Comparison of ENCODE assay signal across 8 mouse cellular contexts in genomic region chr7:100582235-100582634, GRCm38 (mm10). TPM values are rescaled to one million over a fixed set of nuclear protein-coding genes. Genes with fewer than 3 reads are reported as not detected.
DNase-seq lines count a peak whose midpoint lies in the region; ATAC-seq and TF ChIP-seq lines count a peak whose summit lies in the region.

No protein-coding gene starts in this region.

- no peak overlapping the region for H3K27ac ChIP-seq in liver, adult 2 months (replicated peaks; ENCODE audit: insufficient read depth, low read depth, low read length)
- no peak overlapping the region for H3K27ac ChIP-seq in embryonic fibroblast, embryonic 13.5 days (ENCODE audit: insufficient read depth, low read length)
- H3K27ac ChIP-seq in limb, embryonic 11.5 days (replicated peaks; ENCODE audit: low read depth, low read length) = no peak overlapping the region
- peak overlapping the region; percentile 96 for H3K27ac ChIP-seq in neural tube, embryonic 15.5 days (replicated peaks)

- peaks cover 1% of the 10 kb centered on the region; the same call in 1 of the 2 replicates for H3K4me1 ChIP-seq in liver, adult 2 months (ENCODE audit: control insufficient read depth, insufficient read depth, low read length)
- no peaks in the 10 kb centered on the region for H3K4me1 ChIP-seq in embryonic fibroblast, embryonic 13.5 days (ENCODE audit: control insufficient read depth, insufficient read depth, low read length)
- 0 out of 2 replicates have a peak, but pooled peaks cover 2% of the 10 kb centered on the region for H3K4me1 ChIP-seq in limb, embryonic 11.5 days (ENCODE audit: control insufficient read depth, insufficient read depth, low read length)
- H3K4me1 ChIP-seq in neural tube, embryonic 15.5 days = peaks cover 17% of the 10 kb centered on the region

- 39% methylated on average over 7 of the region's 7 CpGs for WGBS in liver, adult 2 months
- WGBS in limb, embryonic 11.5 days = 39% methylated on average over 7 of the region's 7 CpGs
- 38% methylated on average over 7 of the region's 7 CpGs for WGBS in neural tube, embryonic 15.5 days

- H3K79me2 ChIP-seq in liver, adult 2 months (ENCODE audit: control insufficient read depth, insufficient read depth, low read length) = no peaks in the 10 kb centered on the region; the same call in 1 of the 2 replicates

- DNase-seq in liver, adult 2 months (ENCODE audit: extremely low read depth, low read depth, low spot score) = no peak
- no peak for DNase-seq in liver
- DNase-seq in limb, embryonic 11.5 days (ENCODE audit: low spot score) = no peak
- DNase-seq in thymus, postnatal 10 days (ENCODE audit: low spot score in 2 of 2) = no peak
- no peak for DNase-seq in ovary, postnatal 36 days (ENCODE audit: low spot score)
- DNase-seq in thymus, adult 18-20 months = no peak

- TF ChIP-seq POLR2A in liver, adult 2 months (IDR thresholded peaks at IDR 0.05; ENCODE audit: extremely low read depth, insufficient read depth, low read length) = no peak
- TF ChIP-seq POLR2A in embryonic fibroblast, embryonic 13.5 days (IDR thresholded peaks at IDR 0.05; ENCODE audit: low read depth, low read length) = no peak

- peak overlapping the region; percentile 60; the same call in 1 of the 2 replicates for H3K4me3 ChIP-seq in liver, adult 2 months (ENCODE audit: insufficient read depth, low read depth, low read length)
- H3K4me3 ChIP-seq in embryonic fibroblast, embryonic 13.5 days (ENCODE audit: insufficient read depth, low read length) = peak overlapping the region; percentile 66
- peak overlapping the region; percentile 48 for H3K4me3 ChIP-seq in limb, embryonic 11.5 days (ENCODE audit: low read depth, low read length)
- H3K4me3 ChIP-seq in neural tube, embryonic 15.5 days (replicated peaks) = peak overlapping the region; percentile 54

- H3K4me2 ChIP-seq in limb, embryonic 11.5 days (ENCODE audit: low read depth, severe bottlenecking) = peak overlapping the region; percentile 58
- peak overlapping the region; percentile 66 for H3K4me2 ChIP-seq in neural tube, embryonic 15.5 days

- H3K9me3 ChIP-seq in limb, embryonic 11.5 days (ENCODE audit: control insufficient read depth, low read length) = no peaks in the 10 kb centered on the region
- H3K9me3 ChIP-seq in neural tube, embryonic 15.5 days (replicated peaks) = no peaks in the 10 kb centered on the region

- H3K36me3 ChIP-seq in liver, adult 2 months (ENCODE audit: control insufficient read depth, insufficient read depth, low read length) = no peaks in the 10 kb centered on the region
- H3K36me3 ChIP-seq in limb, embryonic 11.5 days (ENCODE audit: control insufficient read depth, insufficient read depth, low read length) = no peaks in the 10 kb centered on the region
- no peaks in the 10 kb centered on the region for H3K36me3 ChIP-seq in neural tube, embryonic 15.5 days

- TF ChIP-seq CTCF in liver, adult 2 months (IDR thresholded peaks at IDR 0.05; ENCODE audit: low read depth, low read length) = no peak
- no peak for TF ChIP-seq CTCF in embryonic fibroblast, embryonic 13.5 days (IDR thresholded peaks at IDR 0.05; ENCODE audit: borderline replicate concordance, insufficient read depth, low read length)

- ATAC-seq in limb, embryonic 11.5 days (ENCODE audit: insufficient number of reproducible peaks, low FRiP score, low TSS enrichment, low read depth) = no peak
- ATAC-seq in neural tube, embryonic 15.5 days (ENCODE audit: low FRiP score) = no peak

- no peaks in the 10 kb centered on the region for H3K27me3 ChIP-seq in liver, adult 2 months (ENCODE audit: control insufficient read depth, insufficient read depth, low read length)
- no peaks in the 10 kb centered on the region for H3K27me3 ChIP-seq in limb, embryonic 11.5 days (ENCODE audit: control insufficient read depth, insufficient read depth, low read length)
- no peaks in the 10 kb centered on the region for H3K27me3 ChIP-seq in neural tube, embryonic 15.5 days (replicated peaks)

- no peak overlapping the region for H3K9ac ChIP-seq in liver, adult 2 months (ENCODE audit: low read depth, low read length)
- H3K9ac ChIP-seq in limb, embryonic 11.5 days (ENCODE audit: low read length) = peak overlapping the region; percentile 87
- peak overlapping the region; percentile 61 for H3K9ac ChIP-seq in neural tube, embryonic 15.5 days (replicated peaks)

RNA-seq across cellular contexts. Expression of gene Rab6a, which starts 25.0 kb away (rescaled TPM):
- 30.4 and 33.0 TPM in 2 replicates for total RNA-seq in liver, adult 2 months (2014; rRNA removed)
- 13.2 and 13.5 TPM in 2 replicates for polyA plus RNA-seq in liver, adult 2 months (2012; rRNA removed)
- 149 and 163 TPM in 2 replicates for polyA plus RNA-seq in embryonic fibroblast, embryonic 13.5 days (2011; ENCODE audit: insufficient read length, low read depth, missing spikeins)
- polyA plus RNA-seq in limb, embryonic 11.5 days (2014; fragmentation: Nextera tagmentation; extraction: Ambion mirVana) = 128 TPM in 2 replicates
- polyA plus RNA-seq in neural tube, embryonic 15.5 days (2015; fragmentation: Nextera tagmentation; extraction: Ambion mirVana) = 253 and 287 TPM in 2 replicates

RNA-seq across cellular contexts. Expression of gene Mrpl48, which starts 25.9 kb away (rescaled TPM):
- total RNA-seq in liver, adult 2 months (2014; rRNA removed) = 24.6 and 29.1 TPM in 2 replicates
- polyA plus RNA-seq in liver, adult 2 months (2012; rRNA removed) = 9.4 and 9.5 TPM in 2 replicates
- polyA plus RNA-seq in embryonic fibroblast, embryonic 13.5 days (2011; ENCODE audit: insufficient read length, low read depth, missing spikeins) = 34.1 and 40.9 TPM in 2 replicates
- 56.8 and 66.9 TPM in 2 replicates for polyA plus RNA-seq in limb, embryonic 11.5 days (2014; fragmentation: Nextera tagmentation; extraction: Ambion mirVana)
- 82.6 and 85.3 TPM in 2 replicates for polyA plus RNA-seq in neural tube, embryonic 15.5 days (2015; fragmentation: Nextera tagmentation; extraction: Ambion mirVana)

RNA-seq across cellular contexts. Expression of gene Coa4, which starts 45.4 kb away (rescaled TPM):
- 4.3 and 10.7 TPM in 2 replicates for total RNA-seq in liver, adult 2 months (2014; rRNA removed)
- 8.9 and 11.6 TPM in 2 replicates for polyA plus RNA-seq in liver, adult 2 months (2012; rRNA removed)
- 8.6 and 12.5 TPM in 2 replicates for polyA plus RNA-seq in embryonic fibroblast, embryonic 13.5 days (2011; ENCODE audit: insufficient read length, low read depth, missing spikeins)
- 21.3 and 22.2 TPM in 2 replicates for polyA plus RNA-seq in limb, embryonic 11.5 days (2014; fragmentation: Nextera tagmentation; extraction: Ambion mirVana)
- 15.3 and 16.9 TPM in 2 replicates for polyA plus RNA-seq in neural tube, embryonic 15.5 days (2015; fragmentation: Nextera tagmentation; extraction: Ambion mirVana)
